Mouse (Mus musculus): ENCODE data around the gene Zfp385a. TPM values are rescaled to one million over a fixed set of nuclear protein-coding genes. Genes with fewer than 3 reads are reported as not detected.

The Zfp385a gene
- total RNA-seq (2021): 10 to 100 TPM; 62.1 to 70.0 TPM
- long read RNA-seq, experiment 1, transcript Zfp385a-202 (8 exons, 2,348 nt): major isoform, 7 of 25 reads
- long read RNA-seq, experiment 1, partial matches to known transcripts: 2 of 25 reads
- long read RNA-seq, experiment 1, other reads (novel, unspliced or antisense): 12 of 25 reads
- long read RNA-seq, experiment 2, transcript Zfp385a-202 (8 exons, 2,348 nt): major isoform, 9 of 26 reads
- long read RNA-seq, experiment 2, partial matches to known transcripts: 8 of 26 reads
- long read RNA-seq, experiment 2, other reads (novel, unspliced or antisense): 6 of 26 reads

GRCm38 (mm10) chr15:103339961-103340337 lies at the start of gene Zfp385a:
Zfp385a (minus strand) TSS chr15:103340093.
- DNase-seq (ENCODE audit: low spot score in 2 of 2): peak in 1 of 2 experiments; percentile 31

GRCm38 (mm10) chr15:103388556-103389145 lies 48.8 kb upstream of the Zfp385a start:
- DNase-seq (ENCODE audit: low spot score in 2 of 2): no peak

GRCm38 (mm10) chr15:103383771-103384488 lies 44.0 kb upstream of the Zfp385a start:
- DNase-seq (ENCODE audit: low spot score in 2 of 2): peak in 1 of 2 experiments; percentile 45

GRCm38 (mm10) chr15:103382795-103383406 lies 43.0 kb upstream of the Zfp385a start:
- peak in 1 of 2 experiments; percentile 47 for DNase-seq (ENCODE audit: low spot score in 2 of 2)

- no peak for DNase-seq (ENCODE audit: low spot score in 2 of 2)
These were observed 42.2 kb upstream of the Zfp385a start for GRCm38 (mm10) chr15:103382075-103382474.

GRCm38 (mm10) chr15:103378665-103379356 lies 38.9 kb upstream of the Zfp385a start:
- no peak for DNase-seq (ENCODE audit: low spot score in 2 of 2)

GRCm38 (mm10) chr15:103377752-103378664 lies 38.1 kb upstream of the Zfp385a start:
- no peak for DNase-seq (ENCODE audit: low spot score in 2 of 2)

- DNase-seq (ENCODE audit: low spot score in 2 of 2): no peak
These were observed 37.0 kb upstream of the Zfp385a start for GRCm38 (mm10) chr15:103376837-103377269.

GRCm38 (mm10) chr15:103375112-103375800 lies 35.4 kb upstream of the Zfp385a start:
- DNase-seq (ENCODE audit: low spot score in 2 of 2): no peak

GRCm38 (mm10) chr15:103372461-103372860 lies 32.6 kb upstream of the Zfp385a start:
- DNase-seq (ENCODE audit: low spot score in 2 of 2): no peak

- DNase-seq (ENCODE audit: low spot score in 2 of 2): no peak
These were observed 31.8 kb upstream of the Zfp385a start for GRCm38 (mm10) chr15:103371741-103372140.

- peak in 1 of 2 experiments; percentile 44 for DNase-seq (ENCODE audit: low spot score in 2 of 2)
These were observed 31.3 kb upstream of the Zfp385a start for GRCm38 (mm10) chr15:103371208-103371607.

- DNase-seq (ENCODE audit: low spot score in 2 of 2): no peak
These were observed 30.6 kb upstream of the Zfp385a start for GRCm38 (mm10) chr15:103370462-103370861.

GRCm38 (mm10) chr15:103369123-103369522 lies 29.2 kb upstream of the Zfp385a start:
- DNase-seq (ENCODE audit: low spot score in 2 of 2): no peak

- DNase-seq (ENCODE audit: low spot score in 2 of 2): no peak
These were observed 28.5 kb upstream of the Zfp385a start for GRCm38 (mm10) chr15:103368179-103368940.

- DNase-seq (ENCODE audit: low spot score in 2 of 2): peak; percentile 63 to 80
These were observed 26.7 kb upstream of the Zfp385a start, which contains the start of gene Itga5 for GRCm38 (mm10) chr15:103366376-103367149. Itga5 (minus strand) TSS chr15:103366763.
